Mouse (Mus musculus) adrenal gland, postnatal 4 days (tissue): ENCODE results near the gene Spata25. TPM values are rescaled to one million over a fixed set of nuclear protein-coding genes. Genes with fewer than 3 reads are reported as not detected.
"Not testable (repeated sequence)": the region's sequence is repeated elsewhere in the genome, so short reads cannot be mapped to it uniquely, and the experiment has no call there.

Experiments
- DNase-seq, 2 experiments: peaks; one replicate each; pipeline ENCODE4 v3.0.0; 2021 to 2022; ENCODE audit warnings: low spot score in 2 of 2, mixed read lengths in 2 of 2
- long read RNA-seq, 2 experiments: library from polyadenylated mRNA; stranded (forward); transcript quantifications; one replicate each; pipeline ENCODE4 v2.0.0; 2021
- total RNA-seq, 2 experiments: library from RNA; stranded (reverse); gene quantifications; 2 replicates each; pipeline ENCODE4 v1.2.3; 2021

The Spata25 gene
- total RNA-seq = 1 to 10 TPM in 1 of 2 experiments, under 1 TPM in 1; 0.76 to 1.7 TPM
- long read RNA-seq, experiment 1 = 0 reads
- long read RNA-seq, experiment 2 = 0 reads

DNA sequence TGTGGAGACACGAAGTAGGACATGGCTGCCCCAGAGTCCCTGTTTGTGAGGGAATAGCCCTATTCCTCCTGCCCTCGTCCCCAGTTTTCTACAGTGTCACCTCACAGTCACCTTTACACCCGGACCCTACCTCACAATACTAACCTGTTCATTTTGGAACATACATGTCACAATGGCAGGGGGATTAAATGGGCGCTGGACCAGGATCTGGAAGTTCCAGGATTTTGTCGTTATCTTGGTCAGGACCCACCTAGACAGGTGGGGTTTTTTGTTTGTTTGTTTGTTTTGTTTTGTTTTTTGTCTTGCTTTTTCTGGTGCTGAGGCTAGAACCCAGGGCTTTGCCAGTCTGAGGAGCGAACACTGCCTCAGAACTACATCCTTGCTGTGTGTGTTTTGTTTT is at the start of gene Spata25:
Spata25 (minus strand) TSS at position 101 of the 400 bp plus-strand sequence.
- no peak for DNase-seq

DNA sequence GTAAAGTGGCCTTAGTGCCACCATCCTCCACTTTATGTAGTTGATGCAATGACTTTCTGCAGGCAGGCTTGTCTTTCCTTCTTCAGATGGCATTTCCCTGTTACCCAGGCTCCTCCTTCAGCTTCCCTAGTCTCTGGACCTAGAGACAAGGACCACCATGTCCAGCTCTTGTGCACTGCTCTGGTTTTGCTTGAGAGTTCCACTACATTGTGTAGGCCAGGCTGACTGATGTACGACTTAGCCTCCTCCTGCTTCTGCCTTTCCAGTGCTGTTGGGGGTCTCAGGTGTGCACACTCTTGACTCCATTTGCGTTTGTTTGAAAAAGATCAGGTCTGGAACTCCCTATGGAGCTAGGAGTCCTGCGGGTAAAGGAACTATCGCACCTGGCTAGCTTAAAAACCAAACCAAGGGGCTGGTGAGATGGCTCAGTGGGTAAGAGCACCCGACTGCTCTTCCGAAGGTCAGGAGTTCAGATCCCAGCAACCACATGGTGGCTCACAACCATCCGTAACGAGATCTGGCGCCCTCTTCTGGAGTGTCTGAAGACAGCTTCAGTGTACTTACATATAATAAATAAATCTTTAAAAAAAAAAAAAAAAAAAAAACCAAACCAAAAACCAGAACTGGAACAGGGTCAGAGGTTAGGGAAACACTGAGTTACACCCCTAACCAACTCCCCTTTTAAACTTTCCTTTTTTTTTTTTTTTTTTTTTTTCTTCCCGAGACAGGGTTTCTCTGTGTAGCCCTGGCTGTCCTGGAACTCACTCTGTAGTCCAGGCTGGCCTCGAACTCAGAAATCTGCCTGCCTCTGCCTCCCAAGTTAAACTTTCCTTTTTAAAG is 49.3 kb upstream of the Spata25 start:
- not testable (repeated sequence) for DNase-seq

DNA sequence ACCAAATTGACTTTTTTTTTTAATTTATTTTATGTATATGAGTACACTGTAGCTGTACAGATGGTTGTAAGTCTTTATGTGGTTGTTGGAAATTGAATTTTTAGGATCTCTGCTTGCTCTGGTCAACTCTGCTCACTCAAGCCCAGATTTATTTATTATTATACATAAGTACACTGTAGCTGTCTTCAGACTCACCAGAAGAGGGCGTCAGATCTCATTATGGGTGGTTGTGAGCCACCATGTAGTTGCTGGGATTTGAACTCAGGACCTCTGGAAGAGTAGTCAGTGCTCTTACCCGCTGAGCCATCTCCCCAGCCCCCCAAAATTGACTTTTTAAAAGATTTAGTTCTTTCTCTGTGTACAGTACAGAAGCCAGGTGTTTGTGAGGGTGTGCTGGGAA is 47.3 kb upstream of the Spata25 start:
- DNase-seq = not testable (repeated sequence)

DNA sequence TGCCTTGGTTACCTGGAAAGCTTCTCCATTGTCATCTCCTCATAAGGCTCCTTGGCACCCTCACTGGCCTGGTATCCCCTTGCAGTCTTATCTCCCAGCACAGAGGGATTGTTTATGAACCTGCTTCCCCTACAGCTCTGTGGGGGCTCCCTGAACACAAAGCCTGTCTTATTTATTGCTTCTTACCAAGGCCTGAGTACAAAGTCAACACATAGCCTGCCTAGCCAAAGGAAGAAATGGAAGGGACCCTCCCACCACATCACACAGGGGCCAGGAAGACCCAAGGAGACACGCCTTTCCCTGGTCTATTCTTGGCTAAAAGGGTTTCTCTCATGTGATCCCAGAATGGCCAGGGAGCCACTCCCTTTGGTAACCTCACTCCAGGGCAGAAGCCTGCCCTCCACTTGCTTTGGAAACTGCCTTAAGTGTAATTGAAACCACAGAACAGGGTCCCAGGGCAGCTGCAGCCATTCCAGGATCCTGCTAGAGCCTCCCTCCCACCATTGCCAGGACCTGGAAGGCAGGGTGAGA is 46.0 kb upstream of the Spata25 start:
- no peak for DNase-seq

DNA sequence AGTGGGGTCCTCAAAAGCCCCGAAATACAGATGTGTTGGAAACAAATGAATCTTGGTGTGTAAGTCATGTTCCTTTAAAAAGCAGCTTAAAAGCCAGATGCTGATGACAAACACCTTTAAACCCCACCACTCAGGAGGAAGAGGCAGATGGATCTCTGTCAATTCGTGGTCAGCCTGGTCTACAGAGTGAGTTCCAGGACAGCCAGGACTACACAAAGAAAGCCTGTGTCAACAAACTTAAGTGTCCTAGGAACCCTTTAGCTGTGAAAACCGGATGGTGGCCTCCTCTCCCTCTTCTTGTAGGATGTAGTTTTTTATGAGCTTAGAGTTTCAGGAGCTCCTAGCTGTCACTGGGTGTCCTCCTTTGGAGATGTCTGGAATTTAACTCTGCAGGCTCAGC is 45.3 kb upstream of the Spata25 start:
- DNase-seq = no peak

DNA sequence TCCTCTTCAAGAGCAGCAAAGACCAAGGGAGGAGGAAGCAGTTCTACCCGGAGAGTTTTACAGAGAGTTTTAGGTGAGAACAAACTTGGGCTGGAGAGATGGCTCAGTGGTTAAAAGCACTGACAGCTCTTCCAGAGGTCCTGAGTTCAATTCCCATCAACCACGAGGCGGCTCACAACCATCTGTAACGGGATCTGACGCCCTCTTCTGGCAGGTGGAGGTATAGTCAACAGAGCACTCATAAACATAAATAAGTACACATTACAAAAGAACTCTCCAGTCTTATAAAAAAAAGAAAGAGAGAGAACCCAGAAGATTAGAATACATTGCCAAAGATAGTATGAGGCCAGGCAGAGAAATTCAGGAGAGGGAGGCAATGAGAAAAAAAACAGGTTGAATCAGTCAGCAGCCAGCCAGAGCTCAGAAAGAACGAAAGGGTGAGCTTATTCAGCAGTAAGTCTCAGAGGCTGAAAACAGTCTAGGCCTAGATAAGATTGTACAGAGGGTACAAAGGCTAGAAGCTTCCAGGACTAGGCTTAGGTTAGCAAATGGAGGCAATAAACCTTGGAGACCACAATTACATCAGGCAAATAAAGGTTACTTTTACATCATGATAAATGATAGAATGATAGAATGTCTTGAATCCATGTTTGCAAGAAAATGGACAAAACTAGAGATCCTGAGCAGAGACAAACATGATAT is 43.4 kb upstream of the Spata25 start:
- no peak for DNase-seq

DNA sequence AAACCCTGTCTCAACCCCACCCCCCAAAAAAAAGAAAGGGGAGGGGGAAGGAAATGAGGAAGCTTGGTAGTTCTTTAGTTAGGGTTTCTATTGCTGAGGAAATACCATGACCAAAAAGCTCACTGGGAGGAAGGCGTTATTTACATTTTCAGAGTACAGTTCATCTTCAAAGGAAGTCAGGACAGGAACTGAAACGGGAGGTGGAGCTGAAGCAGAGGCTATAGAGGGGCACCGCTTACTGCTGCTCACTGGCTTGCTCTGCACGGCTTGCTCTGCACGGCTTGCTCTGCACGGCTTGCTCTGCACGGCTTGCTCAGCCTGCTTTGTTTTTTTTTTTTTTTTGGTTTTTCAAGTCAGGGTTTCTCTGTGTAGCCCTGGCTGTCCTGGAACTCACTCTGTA is 40.2 kb upstream of the Spata25 start:
- no peak for DNase-seq

DNA sequence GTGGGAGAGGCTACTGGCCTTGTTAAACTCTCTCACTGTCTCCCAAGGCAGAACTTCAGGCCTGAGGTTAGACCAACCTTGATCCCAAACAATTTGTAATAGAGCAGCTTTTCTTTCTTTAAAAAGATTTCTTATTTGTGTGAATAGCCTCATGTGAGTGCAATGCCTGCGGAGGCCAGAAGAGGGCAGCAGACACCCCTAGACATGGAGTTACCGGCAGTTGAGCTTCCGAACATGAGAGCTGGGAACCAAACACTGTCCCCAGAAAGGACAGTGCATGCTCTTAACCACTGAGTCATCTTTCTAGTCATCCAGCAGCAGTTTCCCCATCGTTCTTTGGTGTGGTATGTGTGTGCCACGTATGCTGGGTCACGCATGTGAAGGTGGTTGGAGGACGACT is 39.2 kb upstream of the Spata25 start:
- no peak for DNase-seq

DNA sequence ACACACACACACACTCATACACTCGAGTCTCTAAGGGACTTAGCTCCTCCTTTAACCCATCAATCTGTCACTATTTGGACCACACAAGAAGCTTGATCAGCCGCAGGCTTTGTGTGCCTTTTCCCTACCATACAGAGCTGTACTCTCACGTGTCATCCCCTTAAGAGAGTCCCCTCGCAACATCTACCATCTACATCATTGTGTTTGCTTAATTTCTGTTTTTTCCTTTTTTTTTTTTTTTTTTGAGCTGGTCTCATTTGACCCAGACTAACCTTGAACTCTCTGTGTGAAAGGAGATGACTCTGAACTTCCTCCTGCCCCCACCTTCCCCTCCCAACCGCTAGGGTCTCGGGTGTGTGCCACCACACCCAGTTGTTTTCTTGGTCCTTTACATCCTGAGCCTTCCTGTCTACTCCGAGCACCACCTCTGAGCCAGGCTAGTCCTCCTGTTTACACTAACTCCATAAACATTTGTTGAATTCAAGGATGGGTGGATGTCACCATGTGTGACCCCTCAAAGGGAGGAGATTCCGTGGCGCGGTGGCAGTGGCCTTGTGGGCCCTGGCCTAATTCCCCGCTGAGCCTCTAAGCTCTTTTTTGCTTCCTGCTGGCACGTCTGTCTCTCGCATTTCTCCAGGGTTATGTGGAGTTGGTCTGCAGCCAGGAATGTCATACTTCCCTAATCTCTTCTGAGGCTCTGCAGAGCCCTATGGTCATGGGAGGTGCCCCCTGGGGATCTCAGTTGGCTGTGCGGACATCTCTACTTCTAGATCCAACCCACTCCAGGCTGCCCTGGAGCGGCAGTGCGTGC is 38.6 kb upstream of the Spata25 start:
- peak in 1 of 2 experiments; percentile 43 for DNase-seq

DNA sequence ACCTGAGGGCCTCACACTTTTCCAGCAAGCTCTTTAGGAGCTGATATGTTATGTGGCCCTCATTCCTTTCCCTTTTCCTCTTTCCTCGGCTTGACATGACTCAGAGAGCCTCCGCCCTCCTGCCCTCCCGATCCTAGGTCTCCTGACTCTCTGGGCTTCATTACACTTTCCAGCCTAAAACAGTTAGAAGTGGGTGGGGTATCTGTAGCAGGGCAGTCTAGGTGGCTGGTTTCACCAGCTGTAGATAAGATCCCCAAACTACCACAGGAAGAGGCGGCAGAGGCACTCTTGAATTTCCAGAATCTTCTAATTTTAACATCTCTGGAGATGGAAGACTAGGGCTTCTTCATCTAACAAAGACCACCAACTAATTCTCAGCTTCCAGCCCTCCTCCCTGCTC is 36.3 kb upstream of the Spata25 start:
- DNase-seq = no peak

DNA sequence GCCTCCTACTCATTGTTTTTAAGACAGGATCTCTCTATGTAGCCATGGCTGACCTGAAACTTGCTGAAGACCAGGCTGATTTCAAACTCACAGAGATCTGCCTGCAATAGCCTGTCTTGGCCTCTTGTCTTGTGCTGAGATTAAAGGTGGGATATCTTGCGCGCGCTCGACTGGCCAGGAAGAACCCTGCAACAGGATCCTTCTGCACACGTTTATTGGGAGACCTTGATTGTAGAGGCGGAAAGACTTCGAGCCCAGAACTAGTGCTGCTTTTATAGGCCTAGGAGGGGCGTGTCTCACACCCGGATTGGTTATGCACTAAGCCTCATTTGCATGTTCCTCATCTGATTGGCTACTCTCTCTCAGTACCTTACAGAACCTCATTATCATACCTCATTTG is 35.1 kb upstream of the Spata25 start:
- not testable (repeated sequence) for DNase-seq

DNA sequence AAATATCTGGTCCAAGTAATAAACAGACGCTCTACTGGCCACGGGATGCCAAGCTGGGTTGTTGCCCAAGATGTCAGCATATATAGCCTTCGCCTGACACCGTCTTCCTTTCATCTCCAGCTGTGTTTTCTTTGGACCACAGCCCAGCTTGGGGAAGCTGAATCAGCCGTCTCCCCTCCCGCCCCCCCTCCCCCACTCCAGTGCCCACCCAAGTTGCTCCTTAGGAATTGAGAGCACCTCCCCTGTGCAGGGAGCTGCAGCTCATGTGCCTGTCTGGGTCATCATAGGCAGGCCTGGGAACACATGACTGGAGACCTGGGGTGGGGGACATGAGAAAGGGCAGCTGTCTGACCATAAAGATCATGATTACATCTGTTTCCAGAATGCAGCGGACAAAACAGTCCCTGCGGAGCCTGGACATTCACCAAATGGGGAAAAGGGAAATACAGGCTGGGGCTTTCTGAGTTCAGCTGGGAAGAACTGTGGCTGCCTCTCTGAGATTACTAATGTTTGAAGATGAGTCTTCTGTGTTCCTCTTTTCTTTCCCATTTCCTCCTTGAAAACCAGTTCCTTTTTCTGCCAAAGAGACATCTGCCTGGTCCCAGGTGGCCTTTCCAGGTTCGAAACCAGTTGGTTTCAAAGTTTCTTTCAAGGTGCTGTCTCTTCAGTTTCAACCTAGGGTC is 34.0 kb upstream of the Spata25 start:
- DNase-seq = peak in 1 of 2 experiments; percentile 47

DNA sequence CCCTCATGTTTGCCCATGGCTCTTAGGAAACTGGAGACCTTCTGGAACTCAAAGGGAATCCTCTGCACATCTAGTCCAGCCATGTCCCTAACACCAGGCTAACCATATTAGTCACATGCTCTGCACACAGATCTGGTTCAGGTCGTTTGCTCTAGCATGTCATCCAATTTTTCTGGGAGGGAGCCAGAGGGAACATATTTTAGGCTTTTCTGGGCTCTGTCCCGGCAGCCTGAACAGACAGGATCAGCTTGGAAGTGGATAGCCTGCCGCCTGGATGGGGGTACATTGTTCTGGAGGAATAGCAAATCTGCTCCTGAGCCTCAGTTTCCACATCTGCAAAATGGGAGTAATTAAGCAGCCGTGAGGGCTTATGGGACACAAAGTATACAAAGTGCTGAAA is 32.8 kb upstream of the Spata25 start:
- DNase-seq = no peak

DNA sequence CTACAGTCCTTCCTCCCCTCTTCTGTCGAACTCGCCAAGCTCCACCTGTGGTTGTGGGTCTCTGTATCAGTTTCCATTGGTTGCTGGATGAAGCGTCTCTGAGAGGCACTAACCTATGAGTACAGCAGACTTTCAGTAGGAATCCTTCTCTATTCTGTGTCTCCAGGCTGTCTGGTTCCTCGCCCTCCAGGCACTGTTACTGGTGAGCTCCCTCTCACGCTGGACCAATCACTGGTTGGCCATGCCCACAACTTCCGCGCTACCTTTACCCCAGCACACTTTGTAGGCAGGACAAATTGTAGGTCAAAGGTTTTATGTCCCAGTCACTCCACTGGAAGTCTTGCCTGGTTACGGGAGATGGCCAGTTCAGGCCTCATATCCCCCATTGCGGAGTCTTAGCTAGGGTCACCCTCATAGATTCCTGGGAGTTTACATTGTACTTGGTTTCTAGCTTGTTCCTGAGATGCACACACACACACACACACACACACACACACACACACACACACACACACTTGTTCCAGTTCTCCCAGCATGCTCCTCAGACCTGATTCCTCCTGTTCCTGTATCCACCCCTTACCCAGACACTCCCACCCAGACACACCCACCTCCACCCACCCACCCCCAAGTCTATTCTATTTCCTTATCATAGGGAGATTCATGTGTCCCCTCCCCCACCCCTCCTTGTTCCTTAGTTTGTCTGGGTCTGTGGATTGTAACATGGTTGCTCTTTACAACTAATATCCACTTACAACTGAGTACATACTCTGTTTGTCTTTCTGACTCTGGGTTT is 31.5 kb upstream of the Spata25 start:
- DNase-seq = no peak

DNA sequence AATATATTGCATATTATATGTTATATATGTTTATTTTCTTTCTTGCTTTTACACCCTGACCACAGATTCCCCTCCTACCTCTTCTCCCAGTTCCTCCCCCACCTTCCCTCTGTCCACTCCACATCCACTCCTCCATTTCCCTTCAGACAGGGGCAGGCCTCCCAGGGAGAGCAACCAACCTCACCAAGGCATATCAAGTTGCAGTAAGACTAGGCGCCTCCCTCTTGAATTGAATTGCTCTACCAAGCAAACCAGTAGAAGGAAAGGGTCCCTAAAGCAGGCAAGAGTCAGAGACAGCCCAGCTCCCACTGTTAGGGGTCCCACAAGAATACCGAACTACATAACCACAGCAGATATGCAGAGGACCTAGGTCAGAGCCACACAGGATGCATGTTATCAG is 30.8 kb upstream of the Spata25 start:
- DNase-seq = no peak

DNA sequence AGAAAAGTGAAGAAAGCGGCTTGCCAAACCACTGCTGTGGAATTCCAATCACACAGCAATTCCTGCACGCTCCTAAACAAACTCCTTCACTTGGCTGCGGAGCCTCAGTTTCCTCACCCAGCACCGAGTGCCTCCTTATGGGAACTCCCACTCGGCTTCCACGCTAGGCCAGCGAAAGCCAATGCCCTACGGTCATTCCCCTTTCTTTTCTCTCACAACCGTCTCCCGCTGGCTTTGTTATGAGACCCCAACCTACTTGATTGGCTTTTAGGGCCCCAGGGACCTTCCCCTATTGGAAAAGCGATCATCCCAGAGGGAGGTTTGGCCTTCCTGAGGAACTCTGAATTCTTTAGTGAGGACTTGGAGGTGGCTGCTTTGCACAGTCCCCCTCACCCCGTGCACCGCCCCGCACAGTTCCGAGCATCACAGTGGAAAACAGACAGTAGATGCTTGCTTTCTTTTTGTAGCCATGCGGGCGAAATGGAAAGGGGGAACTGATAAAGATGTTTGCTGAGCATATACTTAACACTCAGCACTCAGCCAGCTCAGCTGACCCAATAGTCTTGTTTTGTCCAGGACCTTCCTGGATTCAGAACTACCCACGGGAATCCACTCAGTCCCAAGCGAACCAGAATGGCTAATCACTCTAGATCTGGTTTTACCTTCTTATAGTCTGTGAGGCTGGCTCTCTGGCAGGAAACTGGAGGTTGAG is 29.7 kb upstream of the Spata25 start:
- no peak for DNase-seq

DNA sequence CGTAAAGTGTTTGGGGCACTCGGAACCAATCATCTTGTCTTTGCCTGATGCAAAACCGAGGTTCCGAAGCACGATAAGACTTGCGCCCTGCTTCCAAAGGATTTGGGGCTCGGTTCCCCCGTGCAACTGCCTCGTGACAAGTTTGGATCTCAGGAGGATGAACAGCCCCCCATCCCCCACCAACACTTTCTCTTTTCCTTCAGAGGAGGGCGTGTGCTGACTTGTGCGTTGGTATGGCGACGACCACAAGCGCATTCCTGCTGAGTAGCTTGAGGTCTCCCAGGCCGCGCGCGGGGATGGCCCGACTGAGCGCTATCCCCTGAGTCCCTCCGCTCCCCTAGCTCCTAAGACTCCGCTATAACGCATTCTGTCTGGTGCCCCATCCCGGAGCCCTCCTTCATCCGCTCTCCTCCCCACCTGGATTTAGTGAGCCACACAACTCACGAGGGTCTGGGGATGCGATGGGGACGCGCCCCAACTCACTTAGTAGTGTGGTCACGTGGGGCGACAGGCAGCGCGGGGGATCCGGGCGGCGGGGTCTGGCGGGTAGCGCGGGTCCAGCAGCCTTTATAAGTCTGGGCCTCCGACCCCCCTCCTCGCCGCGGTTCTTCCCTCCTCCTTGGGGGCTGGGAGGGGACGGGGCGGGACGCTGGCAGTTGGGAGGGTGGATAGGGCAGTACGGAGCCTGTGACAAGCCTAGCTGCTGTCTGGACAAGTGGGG is 28.9 kb upstream of the Spata25 start, which contains the start of gene Pltp:
Pltp (minus strand) TSS at position 611 of the 721 bp plus-strand sequence.
- DNase-seq = no peak

DNA sequence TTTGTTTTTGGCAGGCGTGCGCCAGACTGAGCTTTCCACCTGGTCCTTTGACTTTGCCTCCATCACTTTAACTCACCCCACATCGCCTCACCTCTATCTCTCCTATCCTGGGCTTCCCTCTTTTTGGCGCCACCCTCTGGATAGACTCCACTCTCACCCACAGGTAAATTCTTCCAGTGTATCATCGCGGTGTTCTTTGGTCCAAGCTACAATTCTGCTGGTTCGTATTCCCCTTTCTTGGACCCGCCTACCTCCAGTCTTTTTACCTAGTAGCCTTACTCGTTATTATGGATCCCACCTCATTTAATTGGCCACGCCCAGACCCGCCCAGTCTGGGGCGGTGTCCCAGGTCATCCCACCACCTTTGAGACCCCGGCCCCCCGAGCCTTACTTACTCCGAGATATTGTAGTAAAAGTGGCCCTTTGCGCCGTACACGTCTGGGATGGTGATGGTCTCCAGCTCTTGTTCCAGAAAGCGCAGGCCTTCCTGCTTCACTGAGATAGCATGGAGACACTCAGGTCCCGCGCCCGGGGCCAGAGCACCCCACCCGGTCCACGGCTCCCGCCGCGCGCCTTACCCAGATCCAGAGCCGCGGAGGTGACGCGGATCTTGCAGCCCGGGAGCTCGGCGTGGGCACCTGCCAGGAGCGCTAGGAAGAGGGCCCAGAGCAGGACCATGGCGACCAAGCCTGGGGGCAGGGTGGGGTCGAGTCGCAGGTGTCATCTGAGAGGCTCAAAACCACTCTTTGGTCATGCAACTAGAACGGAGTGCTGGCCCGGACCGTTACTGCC is 28.2 kb upstream of the Spata25 start:
- no peak for DNase-seq
